Mouse (Mus musculus) forebrain, embryonic 11.5 days (tissue): ENCODE results near the gene Snta1. TPM values are rescaled to one million over a fixed set of nuclear protein-coding genes. Genes with fewer than 3 reads are reported as not detected.
A peak's percentile ranks its signal among the peaks of the same experiment; 100 is the strongest.

Experiments
- ATAC-seq: fragments of 200-750 bp; cut with Nextera tagmentation; replicated peaks from 2 replicates; pipeline ENCODE4 v1.8.0; 2017; ENCODE audit warnings: moderate TSS enrichment; ENCODE audit not compliant: low FRiP score
- DNase-seq: peaks from one replicate; pipeline ENCODE4 v3.0.0-alpha.2; 2017; ENCODE audit warnings: low spot score
- H3K27ac ChIP-seq: fragments of 300-500 bp; sonication (generic); 2 replicates; pipeline ENCODE4 v1.5.1; 2014; ENCODE audit warnings: low read depth, low read length
- H3K27me3 ChIP-seq: fragments of 300-500 bp; sonication (generic); 2 replicates; pipeline ENCODE4 v1.6.1; 2014; ENCODE audit warnings: mild to moderate bottlenecking, low read length, mixed read lengths; ENCODE audit not compliant: control insufficient read depth, insufficient read depth
- H3K36me3 ChIP-seq: fragments of 300-500 bp; sonication (generic); 2 replicates; pipeline ENCODE4 v1.6.1; 2014; ENCODE audit warnings: mild to moderate bottlenecking, low read length, moderate library complexity, mixed read lengths; ENCODE audit not compliant: control insufficient read depth, insufficient read depth
- H3K4me1 ChIP-seq: fragments of 300-500 bp; sonication (generic); replicated peaks from 2 replicates; pipeline ENCODE4 v1.6.1; 2014; ENCODE audit warnings: low read length, mixed read lengths; ENCODE audit not compliant: control insufficient read depth, insufficient read depth
- H3K4me2 ChIP-seq: fragments of 300-500 bp; sonication (generic); 2 replicates; pipeline ENCODE4 v1.6.1; 2014; ENCODE audit warnings: low read depth, mild to moderate bottlenecking, low read length, moderate library complexity, mixed read lengths; ENCODE audit not compliant: severe bottlenecking
- H3K4me3 ChIP-seq: fragments of 300-500 bp; sonication (generic); 2 replicates; pipeline ENCODE4 v1.5.1; 2014; ENCODE audit warnings: low read depth, low read length
- H3K9ac ChIP-seq: fragments of 300-500 bp; sonication (generic); 2 replicates; pipeline ENCODE4 v1.6.1; 2014; ENCODE audit warnings: low read length
- H3K9me3 ChIP-seq: fragments of 300-500 bp; sonication (generic); 2 replicates; pipeline ENCODE4 v1.6.1; 2016; ENCODE audit warnings: low read length, mixed read lengths; ENCODE audit not compliant: control insufficient read depth
- WGBS: fragments of 180-500 bp; shearing (Covaris S2); extraction: QIAGEN DNeasy Blood & Tissue Kit; methylation state at CpG from one replicate; pipeline ENCODE4 v1.1.7; 2014; 5-methylcytosine and 5-hydroxymethylcytosine counted together
- polyA plus RNA-seq: library from polyadenylated mRNA; unstranded; fragments of >200 nt; fragmentation: Nextera tagmentation; extraction: Ambion mirVana; gene quantifications from 2 replicates; pipeline ENCODE4 v1.2.1, GENCODE M21; 2014

Gene Snta1
- polyA plus RNA-seq, 1 experiment from 2014 or later, result 3.1 TPM

GRCm38 (mm10) chr2:154437191-154437527 is 29.3 kb upstream of the Snta1 start:
- H3K9ac ChIP-seq, result peak overlapping the region; percentile 96

GRCm38 (mm10) chr2:154436458-154437190 is 28.7 kb upstream of the Snta1 start, which contains the start of gene Cbfa2t2:
TSS of gene Cbfa2t2 (plus strand) at chr2:154436481.
- H3K27me3 ChIP-seq, result no peaks in the 10 kb centered on the region
- no peaks in the 10 kb centered on the region for H3K36me3 ChIP-seq
- peak; percentile 87 for ATAC-seq
- peak within 1 kb of the TSS; percentile 63 for H3K4me2 ChIP-seq
- H3K27ac ChIP-seq, result peak within 1 kb of the TSS; percentile 87
- H3K9ac ChIP-seq, result peak within 1 kb of the TSS; percentile 96
- peak within 1 kb of the TSS; percentile 88 for H3K4me3 ChIP-seq
- H3K4me1 ChIP-seq, result peaks cover 5% of the 10 kb centered on the region; the same call in 1 of the 2 replicates
- WGBS, result under 1% methylated on average over 60 of the region's 70 CpGs
- H3K9me3 ChIP-seq, result no peaks in the 10 kb centered on the region
- DNase-seq, result no peak

More at GRCm38 (mm10) chr2:154437191-154437527, 29.3 kb upstream of the Snta1 start:
- H3K4me3 ChIP-seq, result peak overlapping the region; percentile 88
- H3K27me3 ChIP-seq, result no peaks in the 10 kb centered on the region
- no peak overlapping the region for H3K27ac ChIP-seq
- H3K9me3 ChIP-seq, result no peaks in the 10 kb centered on the region
- WGBS, result 20% methylated on average over 7 of the region's 7 CpGs
- no peak for ATAC-seq
- no peaks in the 10 kb centered on the region for H3K36me3 ChIP-seq
- H3K4me1 ChIP-seq, result peaks cover 5% of the 10 kb centered on the region; the same call in 1 of the 2 replicates
- DNase-seq, result no peak
- H3K4me2 ChIP-seq, result peak overlapping the region; percentile 63

- Histone ChIP-seq H3K9ac (peak overlapping the region; percentile 96), H3K27me3 (no peaks in the 10 kb centered on the region), H3K4me3 (peak overlapping the region; percentile 88), H3K4me1 (peaks cover 5% of the 10 kb centered on the region; the same call in 1 of the 2 replicates), H3K4me2 (peak overlapping the region; percentile 42; the same call in 1 of the 2 replicates), H3K27ac (no peak overlapping the region), H3K36me3 (no peaks in the 10 kb centered on the region), H3K9me3 (no peaks in the 10 kb centered on the region)
- ATAC-seq (peak; percentile 99), DNase-seq (peak; percentile 99)
- WGBS, result under 1% methylated on average over 43 of the region's 44 CpGs
Measured at GRCm38 (mm10) chr2:154436076-154436457, 28.2 kb upstream of the Snta1 start.

DNA sequence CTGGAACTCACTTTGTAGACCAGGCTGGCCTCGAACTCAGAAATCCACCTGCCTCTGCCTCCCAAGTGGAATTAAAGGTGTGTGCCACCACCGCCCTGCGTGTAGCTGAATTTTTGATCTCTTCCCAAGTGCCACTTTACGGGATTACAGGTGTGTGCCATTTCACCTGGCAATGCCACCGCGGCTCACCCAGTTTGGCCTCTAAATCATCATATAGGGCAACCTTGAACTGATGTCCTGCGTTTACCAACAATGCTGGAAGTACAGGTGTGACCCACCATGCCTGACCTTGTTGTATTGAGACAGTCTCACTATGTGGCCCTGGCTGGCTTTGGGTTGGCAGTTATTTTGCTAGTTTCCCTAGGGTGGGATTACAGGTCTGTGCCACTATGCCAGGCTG is 26.8 kb upstream of the Snta1 start:
- Histone ChIP-seq H3K27me3 (no peaks in the 10 kb centered on the region), H3K27ac (no peak overlapping the region), H3K4me2 (no peak overlapping the region), H3K9me3 (no peaks in the 10 kb centered on the region), H3K4me1 (peaks cover 5% of the 10 kb centered on the region; the same call in 1 of the 2 replicates), H3K9ac (no peak overlapping the region), H3K36me3 (no peaks in the 10 kb centered on the region), H3K4me3 (no peak overlapping the region)
- 96% methylated on average over 7 of the region's 7 CpGs for WGBS
- no peak for DNase-seq
- ATAC-seq, result no peak

GRCm38 (mm10) chr2:154433391-154433790 is 25.5 kb upstream of the Snta1 start:
- Histone ChIP-seq H3K36me3 (no peaks in the 10 kb centered on the region), H3K4me1 (peaks cover 3% of the 10 kb centered on the region; the same call in 1 of the 2 replicates), H3K9ac (no peak overlapping the region), H3K9me3 (no peaks in the 10 kb centered on the region), H3K4me3 (no peak overlapping the region), H3K27me3 (no peaks in the 10 kb centered on the region), H3K4me2 (no peak overlapping the region), H3K27ac (no peak overlapping the region)
- 72% methylated on average over 3 of the region's 3 CpGs for WGBS
- no peak for ATAC-seq
- DNase-seq, result no peak

- H3K4me3 ChIP-seq, result no peak overlapping the region
- peaks cover 3% of the 10 kb centered on the region; the same call in 1 of the 2 replicates for H3K4me1 ChIP-seq
- no peaks in the 10 kb centered on the region for H3K36me3 ChIP-seq
- no peak for ATAC-seq
- no peak overlapping the region for H3K9ac ChIP-seq
- no peaks in the 10 kb centered on the region for H3K9me3 ChIP-seq
- DNase-seq, result no peak
- 79% methylated on average over 2 of the region's 2 CpGs for WGBS
- no peak overlapping the region for H3K27ac ChIP-seq
- no peak overlapping the region for H3K4me2 ChIP-seq
- H3K27me3 ChIP-seq, result no peaks in the 10 kb centered on the region
Measured at GRCm38 (mm10) chr2:154432696-154433095, 24.8 kb upstream of the Snta1 start.

DNA sequence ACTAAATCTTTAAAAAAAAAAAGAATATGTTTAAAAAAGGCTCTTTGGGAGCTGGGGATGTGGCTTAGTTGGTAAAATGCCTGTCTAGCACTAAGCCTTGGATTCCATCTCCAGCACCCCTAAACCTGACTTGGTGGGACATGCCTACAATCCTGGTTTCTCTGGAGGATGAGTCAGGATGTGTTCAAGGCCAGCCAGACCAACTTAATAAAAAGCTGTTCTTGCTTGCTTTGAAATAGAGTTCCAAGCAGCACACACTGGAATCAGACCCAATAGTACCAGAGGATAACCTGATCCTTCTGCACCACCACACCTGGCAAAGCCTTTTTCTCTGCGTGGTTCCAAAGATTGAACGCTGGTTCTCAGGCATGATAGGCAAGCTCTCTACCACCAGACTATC is 22.7 kb upstream of the Snta1 start:
- Histone ChIP-seq H3K27me3 (no peaks in the 10 kb centered on the region; the same call in 1 of the 2 replicates), H3K4me3 (no peak overlapping the region), H3K9me3 (no peaks in the 10 kb centered on the region), H3K4me2 (no peak overlapping the region), H3K36me3 (no peaks in the 10 kb centered on the region), H3K4me1 (peaks cover 8% of the 10 kb centered on the region; the same call in 1 of the 2 replicates), H3K27ac (no peak overlapping the region), H3K9ac (no peak overlapping the region)
- ATAC-seq (no peak), DNase-seq (no peak)
- WGBS, result 94% methylated on average over 2 of the region's 2 CpGs

- no peaks in the 10 kb centered on the region; the same call in 1 of the 2 replicates for H3K27me3 ChIP-seq
- H3K4me3 ChIP-seq, result no peak overlapping the region
- WGBS, result 18% methylated on average over 17 of the region's 17 CpGs
- H3K27ac ChIP-seq, result peak overlapping the region; percentile 13
- peak; percentile 58 for DNase-seq
- no peaks in the 10 kb centered on the region for H3K9me3 ChIP-seq
- H3K9ac ChIP-seq, result peak overlapping the region; percentile 13; the same call in 1 of the 2 replicates
- no peak for ATAC-seq
- H3K36me3 ChIP-seq, result no peaks in the 10 kb centered on the region
- H3K4me1 ChIP-seq, result peaks cover 7% of the 10 kb centered on the region; the same call in 1 of the 2 replicates
- peak overlapping the region; percentile 18; the same call in 1 of the 2 replicates for H3K4me2 ChIP-seq
Measured at GRCm38 (mm10) chr2:154427853-154428360, 20.0 kb upstream of the Snta1 start.
